Mouse (Mus musculus) 416B (cell line): ENCODE data around the gene Brsk2.
"Not testable (repeated sequence)": the region's sequence is repeated elsewhere in the genome, so short reads cannot be mapped to it uniquely, and the experiment has no call there.

Experiments used
- DNase-seq: peaks from one replicate; pipeline ENCODE4 v3.0.0; 2011; ENCODE audit warnings: low read depth

Gene Brsk2

GRCm38 (mm10) chr7:141948906-141949798 is at the start of gene Brsk2:
TSS of gene Brsk2 (plus strand) at chr7:141949751.
- no peak for DNase-seq

DNA sequence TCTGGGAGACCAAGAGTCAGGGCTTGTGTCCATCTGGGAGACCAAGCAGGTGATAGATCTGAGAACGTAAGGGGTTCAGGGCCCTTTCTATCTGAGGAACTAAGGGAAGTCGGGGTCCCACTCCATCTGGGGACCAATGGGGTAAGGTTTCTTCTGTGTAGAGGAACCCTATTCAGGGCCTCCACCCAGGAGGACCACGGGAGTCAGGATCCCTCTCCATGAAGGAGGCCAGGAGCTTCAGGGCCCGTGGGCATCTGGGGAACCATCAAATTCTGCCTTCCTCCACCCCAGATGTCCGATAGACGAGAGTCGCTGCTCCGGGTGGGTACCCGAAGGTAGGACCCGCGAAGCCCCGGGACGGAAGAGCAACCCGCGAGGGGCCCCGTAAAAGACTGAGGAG is 47.7 kb upstream of the Brsk2 start:
- peak; percentile 20 for DNase-seq

DNA sequence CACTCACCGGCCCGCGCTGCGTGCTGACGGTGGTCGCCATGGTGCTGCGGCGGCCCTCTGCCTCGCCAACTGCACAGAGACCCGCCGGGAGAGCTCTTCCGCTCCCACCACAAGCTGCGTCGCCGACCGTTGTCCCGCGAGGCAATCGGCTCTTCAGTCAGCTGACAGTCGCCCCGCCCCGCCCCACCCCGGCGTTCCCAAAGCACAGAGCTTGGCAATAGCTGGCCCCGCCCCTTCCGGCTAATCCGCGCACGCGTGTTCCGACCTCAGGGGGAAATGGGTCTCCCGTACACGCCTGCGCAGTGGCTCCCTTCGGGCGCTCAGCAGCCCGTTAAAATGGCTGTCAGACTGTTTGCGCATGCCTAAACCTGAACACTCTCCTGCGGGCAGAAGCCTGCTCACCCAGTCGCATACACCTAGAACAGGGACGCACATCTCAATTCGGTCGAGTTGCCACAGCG is 47.3 kb upstream of the Brsk2 start:
- peak; percentile 98 for DNase-seq

DNA sequence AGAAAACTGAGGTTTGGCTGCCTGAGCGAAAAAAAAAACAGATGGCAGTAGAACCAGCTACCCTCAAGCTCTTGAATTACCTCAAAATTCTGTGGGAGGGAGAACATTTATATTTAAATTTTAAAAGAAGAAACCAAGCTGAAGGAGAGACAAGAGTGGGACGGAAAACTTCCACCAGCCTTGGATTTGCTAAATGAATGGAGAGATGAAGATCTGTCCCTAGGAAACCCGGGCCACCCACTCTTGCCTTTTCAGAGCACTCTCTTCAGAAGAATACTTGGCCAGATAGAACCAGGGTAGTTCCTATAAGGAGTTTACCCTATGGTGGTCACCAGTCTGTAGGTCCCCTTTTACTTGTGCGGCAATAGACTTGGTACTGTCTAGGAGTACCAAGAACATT is 46.8 kb upstream of the Brsk2 start:
- no peak for DNase-seq

DNA sequence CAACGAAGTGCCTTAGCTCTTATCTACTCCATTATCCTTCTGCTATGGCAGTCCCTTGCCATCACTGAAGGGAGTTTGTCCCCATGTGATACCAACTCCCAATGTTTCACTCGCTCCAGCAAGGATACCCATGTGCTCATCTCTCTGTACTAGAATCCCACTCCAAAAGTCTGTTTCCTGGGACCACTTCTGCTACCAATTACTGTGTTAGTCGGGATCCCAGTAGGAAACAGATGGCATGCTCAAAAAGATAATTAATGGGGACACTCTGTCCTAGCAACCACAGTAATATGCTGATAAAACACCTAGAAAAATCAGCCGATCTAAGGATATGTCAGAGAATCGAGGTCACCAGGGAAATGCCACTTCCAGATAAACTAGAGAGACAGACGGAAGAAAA is 41.0 kb upstream of the Brsk2 start:
- DNase-seq, result no peak

- DNase-seq, result no peak
Measured at GRCm38 (mm10) chr7:141911305-141911704, 38.2 kb upstream of the Brsk2 start.

DNA sequence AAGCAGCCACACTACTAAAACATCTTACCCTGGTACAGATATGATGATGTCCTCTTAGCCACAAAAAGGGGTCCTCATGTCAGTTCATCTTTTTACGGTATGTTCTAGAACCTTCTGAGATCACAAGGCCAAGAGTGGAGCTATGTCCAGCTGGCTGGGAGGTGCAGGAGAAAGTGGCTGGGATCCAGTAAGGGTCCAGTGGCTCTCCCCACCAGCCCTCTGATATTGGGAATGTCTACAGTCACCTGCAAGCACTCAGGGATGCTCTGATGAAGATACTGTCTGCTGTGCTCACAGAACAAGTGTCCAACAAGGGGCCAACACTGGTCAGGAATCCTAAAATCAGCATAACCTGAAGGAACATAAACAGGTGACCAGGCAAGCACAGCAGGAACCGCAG is 31.1 kb upstream of the Brsk2 start, which contains the start of gene Tollip:
Gene Tollip (minus strand): TSS at position 101 of the 400 bp plus-strand sequence.
- DNase-seq, result no peak

DNA sequence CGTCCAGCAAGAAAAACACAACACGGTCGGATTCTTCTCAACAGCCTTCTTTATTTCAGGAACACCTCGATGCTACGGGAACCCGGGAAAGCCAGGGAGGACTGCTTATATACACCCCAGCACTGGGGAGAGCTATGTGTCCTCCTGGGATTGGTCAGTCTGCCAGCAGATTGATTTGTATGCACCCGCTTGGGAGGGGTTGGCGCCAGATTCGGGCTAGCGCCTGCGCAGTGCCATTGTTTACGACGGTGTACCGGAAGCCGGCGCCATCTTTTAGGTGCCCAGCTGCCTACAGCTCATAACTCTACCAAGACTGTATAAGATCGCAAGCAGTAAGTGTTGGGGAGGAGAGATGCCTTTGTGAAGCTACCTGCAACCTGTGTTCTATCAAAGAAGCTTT is 25.4 kb upstream of the Brsk2 start:
- not testable (repeated sequence) for DNase-seq

DNA sequence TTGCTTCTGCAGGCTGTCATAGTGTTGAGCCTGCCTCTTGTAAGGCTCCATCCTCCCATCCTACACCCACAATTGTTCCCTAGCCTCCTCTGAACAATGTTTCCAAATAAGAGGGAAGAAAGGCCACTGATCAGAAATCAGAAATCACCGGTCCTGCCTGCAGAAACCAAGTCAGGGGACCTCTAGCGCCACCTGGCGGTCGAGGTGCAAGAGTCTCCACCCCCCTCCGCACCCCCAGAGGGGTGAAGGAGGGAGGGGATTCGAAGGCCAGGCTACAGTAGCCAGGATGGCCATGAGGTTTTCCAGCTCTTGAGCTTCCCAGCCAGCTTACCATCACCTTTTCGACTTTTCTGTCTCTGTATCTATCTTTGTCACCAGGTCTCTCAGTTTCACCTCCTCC is 24.6 kb upstream of the Brsk2 start:
- DNase-seq, result peak; percentile 51

- DNase-seq, result no peak
Measured at GRCm38 (mm10) chr7:141928642-141929041, 20.9 kb upstream of the Brsk2 start.

DNA sequence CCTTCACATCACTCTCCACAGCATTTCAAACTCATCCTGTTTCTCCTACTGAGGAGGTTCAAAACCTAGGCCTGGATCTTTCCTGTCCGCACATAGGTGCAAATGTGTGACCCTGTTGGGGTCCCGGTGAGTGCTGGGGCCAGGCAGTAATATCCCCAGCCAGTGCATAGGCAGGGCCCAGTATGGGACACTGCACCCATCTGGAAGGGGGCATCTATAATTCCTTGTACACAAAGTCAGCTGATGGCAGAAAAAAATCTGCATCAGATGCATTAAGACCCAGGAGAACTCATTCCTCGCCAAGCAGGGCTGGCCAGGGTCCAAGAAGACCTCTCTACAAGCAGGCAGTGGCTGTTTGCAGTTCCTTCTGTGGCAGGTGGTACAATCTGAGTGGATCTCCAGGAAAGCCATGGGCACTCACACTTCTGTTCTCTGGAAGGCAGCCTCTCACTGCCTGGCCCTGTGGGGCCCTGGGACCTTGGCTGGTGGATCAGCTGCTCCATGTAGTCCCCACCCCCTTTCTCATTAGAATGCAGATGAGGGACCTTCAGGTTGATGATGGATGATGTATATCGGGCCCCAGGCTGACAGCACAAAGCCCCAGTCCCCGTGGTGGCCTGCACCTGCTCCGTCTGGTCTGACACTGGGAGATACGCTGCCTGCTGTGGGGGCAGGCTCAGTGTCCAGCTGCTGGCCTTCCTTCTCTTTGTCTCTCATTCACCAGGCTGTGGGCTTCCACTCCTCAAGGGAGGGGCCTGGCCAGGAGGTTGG is 15.2 kb upstream of the Brsk2 start:
- DNase-seq, result no peak

DNA sequence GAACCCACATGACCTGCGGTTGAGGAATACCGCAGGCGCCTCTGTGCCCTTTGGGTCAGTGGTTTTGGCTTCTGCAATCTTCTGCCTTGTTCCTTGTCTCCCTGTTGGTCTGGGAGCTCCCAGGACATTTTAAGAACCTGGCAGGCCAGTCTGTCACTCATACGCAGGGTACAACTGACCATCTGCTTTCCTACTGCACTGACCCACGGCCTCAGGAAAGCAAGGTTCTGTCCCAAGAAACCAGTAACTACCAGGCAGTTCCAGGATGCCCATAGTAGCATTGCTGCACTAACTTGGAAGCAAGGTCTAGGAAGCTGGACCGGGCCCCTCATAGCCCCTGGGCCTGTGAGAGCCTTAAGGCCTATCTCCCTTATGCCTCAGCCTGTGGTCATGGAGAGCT is 14.6 kb upstream of the Brsk2 start:
- no peak for DNase-seq

- DNase-seq, result no peak
Measured at GRCm38 (mm10) chr7:141943444-141943843, 6.1 kb upstream of the Brsk2 start.

DNA sequence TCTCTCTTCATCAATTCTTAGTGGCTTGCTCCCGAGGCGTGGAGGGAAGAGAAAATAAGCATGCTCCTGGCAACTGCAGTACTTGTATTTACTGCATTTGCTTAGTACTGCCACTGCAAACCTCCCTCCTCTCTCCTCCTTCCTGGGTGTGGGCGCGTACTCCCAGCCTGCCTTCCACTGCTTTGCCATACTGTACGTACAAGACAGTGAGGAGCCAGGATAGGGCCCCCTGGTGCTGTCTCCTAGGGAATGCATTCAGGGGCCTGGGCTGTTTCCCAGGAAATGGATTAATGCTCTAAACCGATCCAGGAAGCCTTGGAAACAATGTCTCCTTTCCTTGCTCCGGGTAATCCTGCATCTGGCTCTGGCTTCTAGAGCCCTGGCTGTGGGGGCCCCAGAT is 3.6 kb upstream of the Brsk2 start:
- no peak for DNase-seq

GRCm38 (mm10) chr7:141947512-141947911 is 2.0 kb upstream of the Brsk2 start:
- no peak for DNase-seq

DNA sequence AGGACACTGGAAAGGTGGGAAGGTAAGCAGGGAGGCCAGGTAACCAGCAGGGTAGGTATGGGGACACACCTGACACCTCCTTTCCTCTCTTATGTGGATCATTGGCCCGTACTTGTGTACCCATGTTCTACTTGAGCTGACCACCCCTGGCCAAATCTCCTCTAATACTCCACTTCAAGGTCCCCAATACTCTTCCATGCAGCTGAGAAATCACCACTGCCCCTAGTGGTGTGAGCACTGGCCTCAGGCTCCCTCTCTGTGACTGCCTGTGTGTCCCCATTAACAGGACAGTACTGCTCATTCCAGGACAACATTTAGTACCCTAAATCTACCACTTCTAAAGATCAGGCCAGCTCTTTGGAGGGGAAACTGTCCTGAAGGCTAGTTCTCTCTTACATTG is 1.5 kb upstream of the Brsk2 start:
- no peak for DNase-seq

DNA sequence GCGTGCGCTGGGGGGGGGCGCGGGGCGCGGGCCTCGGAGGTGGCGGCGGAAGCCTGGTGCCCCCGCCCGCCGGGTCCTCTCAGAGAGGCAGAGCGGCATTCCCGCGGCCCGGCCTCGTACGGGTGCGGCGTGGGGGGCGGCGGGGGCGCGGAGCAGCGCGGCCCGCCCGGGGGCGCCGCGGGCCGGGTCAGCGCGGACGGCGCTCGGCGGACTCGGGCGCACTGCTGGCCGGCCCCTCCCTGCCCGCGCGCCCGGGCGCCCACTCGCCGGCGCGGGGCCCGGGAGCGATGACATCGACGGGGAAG is 200 bp downstream of the Brsk2 start:
- DNase-seq, result no peak

GRCm38 (mm10) chr7:141950104-141951013 is 808 bp downstream of the Brsk2 start:
- no peak for DNase-seq

DNA sequence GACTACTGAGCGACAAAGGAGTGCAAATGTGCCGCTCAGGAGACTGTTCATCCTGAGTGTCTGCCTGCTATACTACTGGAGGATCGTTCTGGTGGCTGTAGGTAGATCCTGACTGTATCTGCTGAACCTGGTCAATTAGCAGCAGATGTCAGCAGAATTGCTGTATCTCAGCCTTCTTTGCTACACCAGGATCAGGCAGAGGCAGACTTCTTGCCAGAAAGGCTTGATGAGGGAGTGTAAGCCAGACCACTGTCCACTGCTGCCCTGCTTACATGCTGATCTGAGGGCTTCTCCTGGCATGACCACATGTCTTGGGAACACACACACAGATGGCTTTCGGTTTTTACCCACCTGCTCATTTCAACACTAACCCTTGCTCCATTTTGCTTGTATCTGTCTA is 2.3 kb downstream of the Brsk2 start:
- DNase-seq, result no peak

GRCm38 (mm10) chr7:141952920-141953319 is 3.4 kb downstream of the Brsk2 start:
- no peak for DNase-seq

- no peak for DNase-seq
Measured at GRCm38 (mm10) chr7:141953616-141954015, 4.1 kb downstream of the Brsk2 start.

- no peak for DNase-seq
Measured at GRCm38 (mm10) chr7:141955565-141956173, 6.1 kb downstream of the Brsk2 start.
